9 mouse cellular contexts compared by ENCODE assay signal in genomic region chr11:68589055-68589809, GRCm38 (mm10). TPM values are rescaled to one million over a fixed set of nuclear protein-coding genes. Genes with fewer than 3 reads are reported as not detected.
DNase-seq lines count a peak whose midpoint lies in the region; ATAC-seq and TF ChIP-seq lines count a peak whose summit lies in the region.
"Had no signal": no experiment of that assay in that cellular context is flagged by ENCODE, and none has a peak within 500 bp of the region (broad histone marks: within the 10 kb centered on the region; RNA-seq: fewer than 3 reads in every experiment).

No protein-coding gene starts in this region.

- no peaks in the 10 kb centered on the region for H3K9me3 ChIP-seq in ES-Bruce4 (replicated peaks; ENCODE audit: control insufficient read depth, insufficient read depth, low read length, poor library complexity, severe bottlenecking)
- H3K9me3 ChIP-seq in lung, embryonic 16.5 days (ENCODE audit: control insufficient read depth, low read length): no peaks in the 10 kb centered on the region
- H3K9me3 ChIP-seq: limb, embryonic 12.5 days had no signal

- H3K9ac ChIP-seq in ES-Bruce4 (ENCODE audit: low read depth, poor library complexity, severe bottlenecking): no peak overlapping the region
- no peak overlapping the region for H3K9ac ChIP-seq in lung, embryonic 16.5 days (ENCODE audit: low read length)
- H3K9ac ChIP-seq: limb, embryonic 12.5 days had no signal

- H3K36me3 ChIP-seq in ES-Bruce4 (ENCODE audit: control insufficient read depth, insufficient read depth, low read length, poor library complexity, severe bottlenecking): no peaks in the 10 kb centered on the region
- H3K36me3 ChIP-seq in lung, embryonic 16.5 days (ENCODE audit: control insufficient read depth, insufficient read depth, low read length): no peaks in the 10 kb centered on the region
- H3K36me3 ChIP-seq: limb, embryonic 12.5 days had no signal

- no peak overlapping the region for H3K4me2 ChIP-seq in lung, embryonic 16.5 days (ENCODE audit: low read depth, low read length)
- H3K4me2 ChIP-seq: limb, embryonic 12.5 days had no signal

- no peak overlapping the region for H3K27ac ChIP-seq in ES-Bruce4 (ENCODE audit: insufficient read depth, low read length)
- H3K27ac ChIP-seq in lung, embryonic 16.5 days (ENCODE audit: low read length): no peak overlapping the region
- H3K27ac ChIP-seq: limb, embryonic 12.5 days had no signal

- H3K4me1 ChIP-seq in ES-Bruce4 (ENCODE audit: control insufficient read depth, insufficient read depth, low read length): no peaks in the 10 kb centered on the region
- H3K4me1 ChIP-seq in lung, embryonic 16.5 days (replicated peaks; ENCODE audit: control insufficient read depth, insufficient read depth, low read length): peaks cover 16% of the 10 kb centered on the region

- WGBS in lung, embryonic 16.5 days: 58% methylated on average over 8 of the region's 8 CpGs

- peak; percentile 85 for ATAC-seq in lung, embryonic 16.5 days (ENCODE audit: low read depth)

- H3K4me3 ChIP-seq in ES-Bruce4 (ENCODE audit: low read depth, low read length): no peak overlapping the region
- no peak overlapping the region for H3K4me3 ChIP-seq in lung, embryonic 16.5 days (ENCODE audit: low read length)
- H3K4me3 ChIP-seq: limb, embryonic 12.5 days had no signal

- TF ChIP-seq EP300 in ES-Bruce4 (IDR thresholded peaks at IDR 0.05; ENCODE audit: insufficient read depth, low read depth, low read length): no peak

- peak; percentile 92 for DNase-seq in adipocyte (ENCODE audit: low spot score)
- peak; percentile 43 to 74 for DNase-seq in cerebellum, postnatal 4 days (ENCODE audit: low spot score in 2 of 2)
- DNase-seq in heart, adult 9 months (ENCODE audit: low spot score in 2 of 2): peak; percentile 59 to 81
- DNase-seq in layer of hippocampus, adult 11-12 months (ENCODE audit: low spot score): peak; percentile 91
- DNase-seq in spleen, adult 12 weeks (ENCODE audit: low spot score): peak; percentile 34
- DNase-seq in yolk sac, embryonic 10.5 days (ENCODE audit: low spot score): peak; percentile 47

- H3K27me3 ChIP-seq in ES-Bruce4 (ENCODE audit: control insufficient read depth, insufficient read depth, low read length, poor library complexity, severe bottlenecking): peaks cover 3% of the 10 kb centered on the region; the same call in 1 of the 2 replicates
- H3K27me3 ChIP-seq in lung, embryonic 16.5 days (ENCODE audit: control insufficient read depth, insufficient read depth, low read depth, low read length): no peaks in the 10 kb centered on the region
- H3K27me3 ChIP-seq: limb, embryonic 12.5 days had no signal

- no peak for TF ChIP-seq POLR2A in ES-Bruce4 (IDR thresholded peaks at IDR 0.05; ENCODE audit: insufficient read depth, low read length)

- TF ChIP-seq CTCF in ES-Bruce4 (IDR thresholded peaks at IDR 0.05; ENCODE audit: low read depth, low read length): peak; percentile 89

RNA-seq across cellular contexts. Expression of gene Ccdc42, which starts 2.4 kb away (rescaled TPM):
- polyA plus RNA-seq in ES-Bruce4 (2011; ENCODE audit: insufficient read depth, insufficient read length, low read depth, missing spikeins): not detected in 2 replicates
- polyA plus RNA-seq in lung, embryonic 16.5 days (2015; fragmentation: Nextera tagmentation; extraction: Ambion mirVana): 0.67 and 1.1 TPM in 2 replicates

RNA-seq across cellular contexts. Expression of gene Mfsd6l, which starts 33.2 kb away (rescaled TPM):
- 0.48 and 0.64 TPM in 2 replicates for polyA plus RNA-seq in ES-Bruce4 (2011; ENCODE audit: insufficient read depth, insufficient read length, low read depth, missing spikeins)
- 4.1 and 4.3 TPM in 2 replicates for polyA plus RNA-seq in lung, embryonic 16.5 days (2015; fragmentation: Nextera tagmentation; extraction: Ambion mirVana)
- polyA plus RNA-seq: limb, embryonic 12.5 days had no signal

Comparison
In these comparisons a context has a peak if more than half of its experiments do, and no peak if none do; other contexts are left out.
1. DNase-seq: peak in every context shown above with its lines; median percentile 92 in adipocyte; 91 in layer of hippocampus, adult 11-12 months; 70 in heart, adult 9 months; 58 in cerebellum, postnatal 4 days; 47 in yolk sac, embryonic 10.5 days; 34 in spleen, adult 12 weeks.